Mouse (Mus musculus): ENCODE measurements at regions not wholly inside any gene's neighbourhood (a gene's known extent, or its start where the extent isn't known, plus 50 kb on each side); places are given as distances from the start of the nearest gene placed in this dataset.

- DNase-seq = no peak
These were observed 1649.2 kb downstream of the Efnb2 start for GRCm38 (mm10) chr8:7011881-7012280.

- DNase-seq = no peak
These were observed 1669.5 kb downstream of the Efnb2 start for GRCm38 (mm10) chr8:6991516-6991915.

- no peak for DNase-seq
These were observed 1671.5 kb downstream of the Efnb2 start for GRCm38 (mm10) chr8:6989359-6990095.

- DNase-seq = no peak
These were observed 1687.1 kb downstream of the Efnb2 start for GRCm38 (mm10) chr8:6973961-6974360.

- DNase-seq = peak; percentile 14
These were observed 1697.8 kb downstream of the Efnb2 start for GRCm38 (mm10) chr8:6963006-6963799.

GRCm38 (mm10) chr8:6958086-6958485 is 1703.0 kb downstream of the Efnb2 start:
- no peak for DNase-seq

GRCm38 (mm10) chr8:6954251-6954650 is 1706.8 kb downstream of the Efnb2 start:
- no peak for DNase-seq

- DNase-seq = no peak
These were observed 1738.6 kb downstream of the Efnb2 start for GRCm38 (mm10) chr8:6922467-6922866.

- DNase-seq = no peak
These were observed 1753.4 kb downstream of the Efnb2 start for GRCm38 (mm10) chr8:6907682-6908081.

GRCm38 (mm10) chr8:6891456-6891855 is 1769.6 kb downstream of the Efnb2 start:
- peak; percentile 4 for DNase-seq

GRCm38 (mm10) chr8:6886779-6887402 is 1774.2 kb downstream of the Efnb2 start:
- no peak for DNase-seq

GRCm38 (mm10) chr8:6884828-6885227 is 1776.2 kb downstream of the Efnb2 start:
- DNase-seq = no peak

GRCm38 (mm10) chr8:6882626-6883025 is 1777.5 kb upstream of the Slc10a2 start:
- no peak for DNase-seq
